Mouse (Mus musculus) ovary, postnatal 36 days (tissue): ENCODE results near the gene Abcb5.
"Not testable (repeated sequence)": the region's sequence is repeated elsewhere in the genome, so short reads cannot be mapped to it uniquely, and the experiment has no call there.

ENCODE experiments used
- DNase-seq: peaks from one replicate; pipeline ENCODE4 v3.0.0; 2022; ENCODE audit warnings: low spot score, mixed read lengths

Gene Abcb5

DNA sequence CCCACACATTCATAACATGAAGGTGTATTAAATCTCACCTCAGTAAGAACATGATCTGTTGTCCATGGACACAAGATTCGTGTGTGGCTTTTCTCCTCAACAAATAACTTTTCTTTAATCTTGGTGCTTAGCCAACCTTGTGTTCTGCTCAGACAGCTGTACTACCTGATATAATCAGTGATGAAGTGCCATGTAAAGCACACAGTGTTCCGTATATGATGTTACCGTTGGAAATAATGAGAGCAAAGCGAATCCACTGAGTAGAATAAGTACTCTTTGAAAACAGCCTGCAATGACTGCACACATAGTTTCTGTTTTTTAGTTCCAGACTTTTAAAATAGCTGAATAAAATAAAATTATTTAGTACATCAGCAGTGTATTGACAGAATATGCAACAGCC is at the start of gene Abcb5:
TSS of gene Abcb5 (minus strand) at position 101 of the 400 bp plus-strand sequence.
- no peak for DNase-seq

DNA sequence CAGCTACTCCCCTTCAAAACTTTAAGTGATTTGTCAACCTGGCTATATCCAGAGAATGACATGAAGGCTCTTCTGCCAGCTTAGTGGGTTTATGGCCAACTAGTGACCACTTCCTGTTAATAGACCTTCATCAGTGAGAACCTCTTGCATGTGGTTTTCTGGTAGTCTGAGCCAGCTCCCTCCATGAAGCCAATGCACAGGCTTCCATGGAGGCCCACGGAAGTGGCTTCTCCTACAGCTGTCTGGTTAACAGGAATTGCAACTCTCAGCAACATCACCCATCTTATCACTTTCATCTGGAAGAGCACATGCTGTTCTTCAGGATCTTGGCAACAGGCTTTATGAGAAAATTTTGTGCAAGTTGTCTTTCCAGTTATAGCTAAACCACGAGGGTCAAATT is 33.0 kb upstream of the Abcb5 start:
- DNase-seq: no peak

DNA sequence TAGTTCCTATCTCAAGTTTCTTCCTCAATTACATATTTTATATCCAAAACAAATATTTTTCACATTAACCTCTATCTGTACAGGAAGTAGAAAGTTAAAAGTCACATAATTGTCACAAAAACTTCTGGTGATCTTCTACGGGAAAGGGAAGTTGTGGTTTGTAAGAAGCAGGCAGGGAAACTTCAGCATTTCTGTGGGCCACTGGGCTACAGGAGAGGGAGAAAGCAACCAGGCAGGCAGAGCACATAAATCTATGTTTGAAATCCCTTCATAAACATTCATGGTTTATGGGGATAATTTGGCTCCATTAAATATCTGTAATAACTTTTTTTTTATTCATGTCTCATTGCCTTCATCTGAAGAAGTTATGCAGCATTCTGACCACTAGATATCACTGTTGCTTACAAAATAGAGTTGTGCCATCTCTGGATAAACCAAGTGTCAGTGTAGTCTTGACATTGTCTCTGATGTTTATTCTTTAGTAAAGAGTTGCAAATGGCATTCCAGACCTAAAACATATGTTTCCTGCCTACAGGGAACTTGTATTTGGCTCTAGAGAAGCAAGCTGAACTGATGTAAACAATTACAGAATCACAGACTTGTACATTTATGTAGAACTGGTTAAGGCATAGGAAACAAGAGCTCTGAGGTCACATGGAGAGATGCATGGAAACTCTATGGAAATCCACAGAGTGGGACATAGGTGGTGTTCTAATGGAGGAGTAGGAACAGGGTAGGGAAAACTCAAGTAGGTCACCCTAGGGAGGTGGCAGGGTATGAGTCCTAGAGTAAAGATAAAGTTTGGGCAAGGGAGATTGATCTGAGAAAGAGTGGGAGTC is 28.3 kb upstream of the Abcb5 start:
- no peak for DNase-seq

DNA sequence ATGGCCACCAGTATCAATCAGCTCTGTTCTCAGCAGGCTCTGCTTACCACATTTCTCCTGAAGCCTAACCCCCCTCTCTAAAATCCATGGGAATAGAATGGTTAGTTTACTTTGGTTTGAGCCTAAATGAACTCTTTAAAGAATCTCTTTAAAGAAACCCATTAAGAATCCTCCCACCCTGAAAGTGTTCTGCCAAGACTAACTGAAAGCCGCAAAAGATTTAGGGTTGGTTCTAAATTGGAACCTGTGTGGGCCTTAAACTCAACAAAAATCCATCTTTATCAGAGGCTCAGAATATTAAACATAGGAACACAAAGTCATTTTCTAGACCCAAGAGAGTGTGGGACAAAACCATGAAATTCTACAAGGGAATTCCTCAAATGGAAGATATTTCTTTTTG is 18.6 kb upstream of the Abcb5 start:
- DNase-seq: no peak

DNA sequence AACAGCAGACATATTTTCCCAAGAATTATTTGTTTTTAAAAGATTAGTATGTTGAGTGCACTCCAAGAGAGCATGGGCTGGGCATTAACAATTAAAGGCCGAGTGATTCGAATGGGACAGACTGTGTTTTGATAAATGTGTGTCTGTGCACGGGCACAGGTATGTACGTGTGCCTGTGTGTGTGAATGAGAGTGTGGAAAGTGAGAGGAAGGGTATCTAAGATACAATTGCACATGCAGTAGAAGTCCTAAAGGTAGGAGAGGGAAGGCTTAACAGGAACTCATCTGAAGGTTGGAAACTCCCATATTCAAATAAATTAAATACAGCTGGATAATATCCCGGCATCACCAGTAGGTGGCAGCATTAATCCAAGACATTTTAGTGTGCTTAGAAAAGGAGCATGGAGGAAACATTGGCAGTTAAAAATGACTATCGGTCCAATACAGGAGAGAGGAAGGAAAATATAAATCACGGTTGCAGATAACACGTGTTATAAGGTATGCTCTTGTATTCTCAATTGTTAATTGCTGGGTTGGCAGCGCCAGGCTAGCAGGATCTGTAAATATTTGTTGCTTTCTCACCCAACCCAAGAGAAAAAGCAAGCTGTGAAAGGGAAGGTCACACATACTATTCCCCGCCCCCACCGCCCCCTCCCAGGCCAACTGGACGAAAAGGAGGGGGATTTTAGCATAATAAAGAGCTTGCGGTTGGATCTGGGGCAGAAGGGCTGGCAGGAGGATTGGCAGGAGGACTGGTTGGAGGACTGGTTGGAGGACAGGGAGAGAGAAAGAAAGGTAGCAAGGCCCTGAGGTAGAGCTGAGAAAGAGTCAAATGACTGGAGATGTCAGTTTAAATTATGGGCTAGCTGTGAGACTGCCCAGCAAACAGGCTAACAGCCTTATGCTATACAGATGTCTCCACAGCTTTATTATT is 35.6 kb downstream of the Abcb5 start:
- peak; percentile 13 for DNase-seq

DNA sequence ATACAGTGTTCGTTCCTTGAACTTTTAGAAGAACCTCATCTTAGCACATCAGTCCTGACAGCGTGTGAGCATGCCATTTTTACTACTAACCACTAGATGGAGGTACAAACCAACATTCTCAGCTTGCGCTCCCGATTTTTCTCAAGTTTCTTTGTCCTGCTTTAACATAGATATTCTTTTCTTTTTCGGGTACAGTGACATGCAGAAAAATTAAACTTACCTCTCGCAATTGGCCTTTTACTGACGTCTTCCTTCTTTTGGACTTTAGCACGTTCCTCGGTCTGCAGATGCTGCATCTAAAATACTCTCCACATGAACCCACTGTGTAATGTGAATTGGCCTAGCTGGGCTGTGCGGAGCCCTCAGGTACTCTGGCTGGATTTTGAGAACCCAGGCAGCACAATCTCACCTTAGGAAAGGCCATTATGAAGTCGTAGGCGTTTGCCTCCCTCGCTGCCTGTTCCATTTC is 39.4 kb downstream of the Abcb5 start:
- DNase-seq: no peak

DNA sequence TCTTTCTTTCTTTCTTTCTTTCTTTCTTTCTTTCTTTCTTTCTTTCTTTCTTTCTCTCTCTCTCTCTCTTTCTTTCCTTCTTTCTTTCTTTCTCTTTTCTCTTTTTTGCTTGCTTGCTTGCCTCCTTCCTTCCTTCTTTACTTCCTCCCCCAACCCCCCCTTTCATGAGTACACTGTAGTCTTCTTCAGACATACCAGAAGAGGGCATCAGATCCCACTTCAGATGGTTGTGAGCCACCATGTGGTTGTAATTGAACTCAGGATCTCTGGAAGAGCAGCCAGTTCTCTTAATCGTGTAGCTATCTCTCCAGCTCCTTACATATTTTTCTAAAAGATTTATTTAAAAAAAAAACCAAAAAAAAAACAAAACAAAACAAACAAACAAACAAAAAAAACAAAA is 42.3 kb downstream of the Abcb5 start:
- not testable (repeated sequence) for DNase-seq

DNA sequence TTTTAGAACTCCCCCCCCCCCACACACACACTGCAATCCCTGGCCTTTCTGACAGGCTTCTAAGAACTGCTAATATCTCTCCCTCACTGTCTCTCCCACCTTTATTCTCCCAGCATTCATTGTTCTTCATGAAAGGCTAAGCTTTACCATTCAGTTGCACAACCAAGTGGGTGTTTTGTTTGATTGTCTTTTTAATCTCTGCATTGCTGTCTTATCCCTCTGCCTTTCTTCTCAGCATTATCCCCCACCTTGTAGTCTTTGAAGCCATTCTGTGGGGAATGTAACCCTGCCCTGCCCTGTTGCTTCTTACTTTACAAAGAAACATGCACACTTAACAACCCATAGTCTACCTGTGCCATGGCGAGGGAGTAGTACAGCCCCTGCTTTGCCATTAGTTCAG is 48.5 kb downstream of the Abcb5 start:
- no peak for DNase-seq

DNA sequence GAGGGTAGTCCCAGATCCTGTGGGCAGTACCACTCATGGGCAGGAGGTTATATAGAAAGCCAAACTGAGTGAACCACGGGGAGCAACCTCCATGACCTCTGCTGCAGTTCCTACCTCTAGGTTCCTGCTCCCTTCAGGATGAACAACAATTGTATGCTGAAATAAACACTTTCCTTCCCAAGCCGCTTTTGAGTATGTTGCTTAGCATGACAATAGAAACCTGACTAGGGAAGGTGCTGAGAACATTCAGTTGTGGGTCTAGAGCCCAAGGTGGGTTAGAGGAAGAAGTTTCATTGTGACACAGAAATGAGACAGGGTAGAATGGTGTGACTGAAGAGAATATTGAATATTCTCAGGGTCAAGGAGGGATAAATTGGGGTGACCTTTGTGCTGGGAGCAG is 55.9 kb downstream of the Abcb5 start:
- no peak for DNase-seq

DNA sequence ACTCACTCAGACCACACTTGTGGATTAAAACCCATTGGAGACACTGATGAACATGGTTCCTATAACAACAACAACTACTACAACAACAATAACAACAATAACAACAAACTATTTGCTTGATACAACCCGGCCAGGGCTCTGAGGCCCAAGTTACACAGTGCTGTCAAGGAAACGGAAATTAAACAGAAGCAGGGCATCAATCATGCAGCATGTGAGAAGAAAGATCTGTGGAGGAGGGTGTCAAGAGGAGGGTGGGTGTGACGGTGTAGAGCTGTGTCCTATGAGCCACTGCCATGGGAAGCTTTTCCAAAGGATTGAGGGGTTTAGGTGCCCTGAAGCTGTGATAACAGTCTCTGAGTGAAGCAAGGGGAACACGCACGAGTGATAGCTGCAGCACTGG is 64.0 kb downstream of the Abcb5 start:
- no peak for DNase-seq

DNA sequence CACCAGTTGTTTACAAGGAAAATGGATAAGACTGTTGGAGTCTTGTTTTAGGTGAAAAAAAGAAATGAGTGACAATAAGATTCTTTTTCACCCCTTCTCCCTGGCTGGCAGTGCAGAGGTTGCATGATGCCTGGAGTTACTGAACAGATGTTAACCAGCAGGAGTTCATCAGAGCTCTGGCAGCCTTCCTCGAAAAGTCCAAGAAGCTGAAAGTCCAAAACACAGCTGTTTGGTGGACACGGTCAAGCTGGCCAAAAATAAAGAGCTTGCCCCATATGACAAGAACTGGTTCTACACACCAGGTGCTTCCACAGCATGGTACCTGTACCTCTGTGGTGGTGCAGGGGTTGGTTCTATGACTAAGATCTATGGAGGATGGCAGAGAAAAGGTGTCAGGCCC is 78.3 kb downstream of the Abcb5 start:
- peak; percentile 3 for DNase-seq

DNA sequence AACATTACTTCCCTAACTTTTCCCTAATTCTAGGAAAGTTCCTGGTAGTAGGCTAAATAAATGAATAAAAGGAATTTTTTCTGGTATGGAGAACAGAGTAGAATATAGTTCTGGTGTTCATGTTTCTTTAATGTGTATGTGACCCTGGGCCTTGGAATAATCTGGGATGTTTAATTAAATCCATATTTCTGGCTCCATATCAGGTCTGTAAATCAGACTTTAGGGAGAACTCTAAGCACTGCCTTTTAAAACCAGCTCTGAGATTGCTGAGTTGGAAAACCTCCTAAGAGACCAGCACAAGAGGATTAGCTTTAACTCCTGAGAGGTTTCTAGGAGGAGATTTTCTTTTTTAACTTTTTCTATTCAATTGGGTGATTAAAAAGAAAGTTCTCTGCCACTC is 83.4 kb downstream of the Abcb5 start:
- DNase-seq: no peak

DNA sequence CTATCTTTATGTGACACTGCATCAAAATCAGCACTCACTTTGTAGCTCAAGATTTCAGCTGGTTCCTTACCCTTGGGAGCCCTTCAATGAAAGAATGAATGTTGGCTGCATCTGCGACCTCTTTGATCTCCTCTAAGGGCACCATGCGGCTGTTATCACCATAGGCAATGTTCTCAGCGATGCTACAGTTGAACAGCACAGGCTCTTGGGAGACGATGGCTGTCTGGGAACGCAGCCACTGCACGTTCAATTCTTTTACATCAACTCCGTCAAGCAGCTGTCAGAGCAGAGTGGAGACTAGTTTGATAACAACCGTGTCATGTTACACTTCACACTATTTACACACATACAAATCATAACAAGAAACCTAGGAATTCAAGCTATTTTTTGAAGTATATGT is 93.5 kb downstream of the Abcb5 start:
- no peak for DNase-seq

DNA sequence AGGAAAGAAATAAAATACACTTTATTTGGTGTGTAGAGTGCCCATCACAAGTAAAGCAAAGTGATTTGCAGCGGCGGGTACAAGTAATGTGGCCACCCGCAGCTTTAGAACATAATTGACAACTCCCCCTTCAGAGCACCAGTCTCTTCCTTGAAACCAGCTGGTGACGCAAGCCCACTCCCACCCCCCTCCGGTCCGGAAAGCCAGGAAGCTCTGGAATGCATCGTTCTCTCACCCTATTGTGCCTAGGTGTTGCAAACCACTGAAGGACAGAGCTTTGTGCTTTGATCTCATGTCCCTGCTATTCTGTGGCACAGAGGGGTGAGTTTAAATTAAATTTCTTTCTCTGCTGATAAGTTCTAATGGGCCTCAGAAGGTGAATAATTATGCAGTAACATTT is 110.1 kb downstream of the Abcb5 start:
- DNase-seq: no peak

DNA sequence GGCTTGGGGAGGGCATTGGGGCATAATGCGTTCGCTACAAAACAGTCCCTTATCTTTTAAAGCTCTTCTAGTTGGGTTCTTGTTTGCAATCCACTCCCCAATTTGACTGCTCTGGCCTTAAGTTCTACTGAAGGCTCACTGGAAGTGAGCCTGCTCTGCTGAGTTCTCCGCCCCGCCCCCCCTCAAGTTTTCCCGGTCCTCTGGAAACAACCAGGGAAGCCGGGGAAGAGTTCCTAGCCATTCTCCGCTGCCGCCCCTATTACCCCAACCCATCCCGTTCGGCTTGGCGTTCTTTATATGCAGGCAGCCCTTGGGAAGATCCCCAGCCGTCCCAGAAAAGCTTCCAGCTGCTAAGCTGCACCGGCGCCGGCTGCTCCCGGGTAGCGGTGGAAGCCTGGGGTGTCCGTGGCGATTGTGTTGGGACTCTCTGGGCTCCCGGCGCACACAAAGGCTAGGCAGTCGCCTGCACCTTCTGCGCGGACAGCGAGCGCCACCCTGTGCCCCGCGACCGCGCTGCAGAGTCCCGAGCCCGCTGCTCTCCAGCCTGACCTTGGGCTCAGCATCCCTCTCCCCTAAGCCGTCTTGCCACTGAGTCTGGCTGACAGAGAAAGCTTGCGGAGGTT is 111.3 kb downstream of the Abcb5 start:
- peak; percentile 69 for DNase-seq

DNA sequence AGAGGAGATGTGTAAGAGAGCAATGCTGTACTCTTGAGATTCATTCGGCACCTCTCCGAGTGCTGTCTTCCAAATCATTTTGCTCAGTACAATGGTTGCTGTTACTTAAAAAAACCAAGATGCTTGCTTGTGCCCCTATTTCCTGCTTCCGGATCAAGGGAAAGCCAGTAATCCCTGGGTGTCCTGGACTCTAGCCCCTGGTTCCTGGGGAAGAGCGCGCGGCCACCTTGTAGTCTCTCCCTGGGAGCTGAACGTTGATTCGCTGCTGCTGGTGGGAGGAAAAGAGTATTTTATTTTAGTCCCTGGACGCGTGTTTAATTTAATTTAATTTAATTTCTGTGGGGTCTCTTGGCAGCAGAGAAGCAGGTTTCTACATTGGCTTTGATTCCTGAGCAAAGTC is 111.8 kb downstream of the Abcb5 start:
- no peak for DNase-seq

DNA sequence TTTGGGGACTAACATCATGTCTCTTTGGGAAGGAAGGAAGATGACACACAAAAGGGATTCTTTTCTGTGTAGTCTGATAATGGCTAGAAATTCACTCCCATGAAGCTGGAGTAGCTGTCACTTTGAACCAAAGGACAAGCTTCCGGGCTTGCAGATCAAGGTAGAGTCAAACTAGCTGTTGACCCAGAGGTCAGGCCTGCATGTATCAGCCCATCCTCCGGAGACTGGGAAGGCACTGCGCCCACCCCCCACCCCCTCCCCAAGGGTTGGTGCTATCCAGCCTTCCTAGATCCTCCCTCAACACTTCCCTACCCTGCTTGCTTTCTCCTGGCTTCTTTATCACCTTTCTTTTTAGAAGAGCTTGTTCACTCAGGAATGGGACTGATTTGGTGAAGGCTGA is 112.9 kb downstream of the Abcb5 start:
- DNase-seq: no peak

DNA sequence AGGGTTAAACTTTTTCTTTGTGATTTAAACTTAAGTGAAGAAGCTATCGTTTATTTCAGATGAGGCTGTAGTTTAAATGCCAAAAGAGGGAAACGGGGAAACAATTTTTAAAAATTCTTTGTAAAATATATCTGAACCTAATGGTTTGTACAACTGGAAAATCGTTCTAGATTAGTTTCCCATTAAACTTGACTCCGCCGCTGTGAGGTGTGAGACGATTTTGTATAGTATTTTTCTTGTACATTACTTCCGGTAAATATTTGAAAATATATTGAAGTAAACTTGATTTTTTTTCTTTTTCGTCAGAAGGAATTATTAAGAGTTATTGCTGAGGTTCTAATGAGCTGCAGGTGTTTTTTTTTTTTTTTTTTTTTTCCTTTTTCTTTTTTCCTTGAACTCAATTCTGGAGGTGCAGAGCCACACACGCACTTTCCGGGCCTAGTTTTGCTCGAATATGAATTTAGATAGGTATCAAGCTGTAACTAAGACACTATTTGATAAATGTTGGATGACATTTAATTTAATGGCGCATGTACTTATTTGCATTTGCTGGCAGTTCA is 115.3 kb downstream of the Abcb5 start:
- DNase-seq: no peak

DNA sequence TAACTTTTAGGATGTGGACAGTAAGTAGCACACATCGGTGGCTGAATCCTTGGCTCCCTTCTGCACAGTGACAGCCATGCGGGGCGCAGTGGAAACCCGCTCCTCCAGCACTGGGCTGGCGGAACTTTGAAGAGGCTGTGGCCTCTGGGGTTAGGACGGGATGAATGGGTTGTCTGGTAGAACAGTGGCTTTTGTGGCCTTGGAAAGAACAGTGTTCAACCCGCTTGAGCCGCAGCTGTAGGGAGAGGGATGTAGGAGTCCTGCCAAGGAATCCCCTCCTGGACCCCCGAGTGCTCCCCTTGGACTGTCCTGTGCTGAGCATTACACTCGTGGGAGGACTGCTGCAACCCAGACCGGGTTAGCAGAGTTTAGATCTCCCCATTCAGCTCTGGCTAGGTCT is 116.2 kb downstream of the Abcb5 start:
- no peak for DNase-seq

DNA sequence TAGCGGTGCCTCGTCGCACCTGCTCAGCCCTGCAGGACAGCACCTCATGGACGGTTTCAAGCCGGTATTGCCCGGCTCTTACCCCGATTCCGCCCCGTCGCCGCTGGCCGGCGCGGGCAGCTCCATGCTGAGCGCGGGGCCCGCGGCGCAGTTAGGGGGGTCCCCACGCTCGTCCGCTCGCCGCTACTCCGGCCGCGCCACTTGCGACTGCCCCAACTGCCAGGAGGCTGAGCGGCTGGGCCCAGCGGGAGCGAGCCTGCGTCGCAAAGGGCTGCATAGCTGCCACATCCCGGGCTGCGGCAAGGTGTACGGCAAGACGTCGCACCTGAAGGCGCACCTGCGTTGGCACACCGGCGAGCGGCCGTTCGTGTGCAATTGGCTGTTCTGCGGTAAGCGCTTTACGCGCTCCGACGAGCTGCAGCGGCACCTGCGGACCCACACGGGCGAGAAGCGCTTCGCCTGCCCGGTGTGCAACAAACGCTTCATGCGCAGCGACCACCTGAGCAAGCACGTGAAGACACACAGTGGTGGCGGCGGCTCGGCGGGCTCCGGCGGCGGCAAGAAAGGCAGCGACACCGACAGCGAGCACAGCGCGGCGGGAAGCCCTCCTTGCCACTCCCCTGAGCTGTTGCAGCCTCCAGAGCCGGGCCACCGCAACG is 116.9 kb downstream of the Abcb5 start:
- DNase-seq: peak; percentile 6

DNA sequence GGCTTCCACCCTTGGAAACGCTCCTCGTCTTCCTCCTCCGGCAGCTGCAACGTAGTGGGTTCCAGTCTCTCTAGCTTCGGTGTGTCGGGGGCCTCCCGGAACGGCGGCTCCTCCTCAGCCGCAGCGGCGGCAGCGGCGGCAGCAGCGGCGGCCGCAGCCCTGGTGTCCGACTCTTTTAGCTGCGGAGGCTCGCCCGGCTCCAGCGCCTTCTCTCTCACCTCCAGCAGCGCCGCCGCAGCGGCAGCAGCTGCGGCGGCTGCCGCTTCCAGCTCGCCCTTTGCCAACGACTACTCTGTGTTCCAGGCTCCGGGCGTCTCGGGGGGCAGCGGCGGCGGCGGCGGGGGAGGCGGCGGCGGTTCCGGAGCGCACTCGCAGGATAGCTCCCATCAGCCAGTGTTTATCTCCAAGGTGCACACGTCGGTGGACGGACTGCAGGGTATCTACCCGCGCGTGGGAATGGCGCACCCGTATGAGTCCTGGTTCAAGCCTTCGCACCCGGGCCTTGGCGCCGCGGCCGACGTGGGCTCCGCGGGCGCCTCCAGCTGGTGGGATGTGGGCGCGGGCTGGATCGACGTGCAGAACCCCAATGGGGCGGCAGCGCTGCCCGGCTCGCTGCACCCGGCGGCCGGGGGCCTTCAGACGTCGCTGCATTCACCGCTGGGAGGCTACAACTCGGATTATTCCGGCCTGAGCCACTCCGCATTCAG is 117.6 kb downstream of the Abcb5 start:
- DNase-seq: peak; percentile 13
